In the genomic region with DNA sequence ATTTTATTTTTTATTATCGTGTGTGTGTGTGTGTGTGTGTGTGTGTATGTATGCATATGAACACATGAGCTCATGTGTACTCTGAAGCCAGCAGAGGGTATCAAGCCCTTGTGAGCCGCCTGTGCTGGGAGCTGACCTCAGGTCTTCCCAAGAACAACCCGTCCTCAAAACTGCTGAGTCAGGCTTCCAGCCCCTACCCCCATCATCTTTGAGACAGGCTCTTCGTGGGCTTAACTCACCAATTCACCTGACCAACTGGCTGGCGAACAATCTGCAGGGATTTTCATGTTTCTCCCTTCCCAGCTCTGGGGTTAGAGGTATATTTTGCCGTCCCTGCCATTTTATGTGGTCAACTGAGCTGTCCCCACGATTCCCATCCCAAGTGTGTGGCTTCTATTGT, we compare ENCODE assay signal across 22 mouse cellular contexts.
DNase-seq lines count a peak whose midpoint lies in the region; TF ChIP-seq lines count a peak whose summit lies in the region.
"Had no signal": no experiment of that assay in that cellular context is flagged by ENCODE, and none has a peak within 500 bp of the region (broad histone marks: within the 10 kb centered on the region; RNA-seq: fewer than 3 reads in every experiment).

No protein-coding gene starts in this region.

- TF ChIP-seq RAD21 in CH12.LX (IDR thresholded peaks at IDR 0.05; ENCODE audit: low read depth, low read length) (no peak), MEL (IDR thresholded peaks at IDR 0.05; ENCODE audit: low read depth, low read length) (no peak)

- no peaks in the 10 kb centered on the region for H3K79me2 ChIP-seq in CH12.LX (replicated peaks; ENCODE audit: control insufficient read depth, extremely low read depth, insufficient read depth, poor library complexity, severe bottlenecking)
- no peaks in the 10 kb centered on the region for H3K79me2 ChIP-seq in MEL (ENCODE audit: control insufficient read depth, insufficient read depth, low read length, poor library complexity)

- H3K9ac ChIP-seq in CH12.LX (ENCODE audit: insufficient read depth, low read depth): no peak overlapping the region
- no peak overlapping the region for H3K9ac ChIP-seq in MEL (ENCODE audit: control insufficient read depth, low read depth, low read length, poor library complexity, severe bottlenecking)
- H3K9ac ChIP-seq: embryonic facial prominence, embryonic 13.5 days; embryonic facial prominence, embryonic 15.5 days; forebrain, embryonic 12.5 days had no signal

- TF ChIP-seq POLR2A in CH12.LX (IDR thresholded peaks at IDR 0.05; ENCODE audit: low read depth, low read length) (no peak), MEL (IDR thresholded peaks at IDR 0.05; ENCODE audit: control insufficient read depth in 1 of 2, insufficient read depth in 1 of 2, low read depth in 1 of 2, low read length in 2 of 2, poor library complexity in 1 of 2) (no peak)

- dilution Hi-C loops in CH12.LX (cut with MboI; ENCODE audit: extremely low pct_ligation_motif_present, extremely low pct_unique_long_range_greater_than_20kb, low sequenced_read_pairs): no loop called here

- H3K36me3 ChIP-seq in heart, embryonic 10.5 days: no peaks in the 10 kb centered on the region
- H3K36me3 ChIP-seq in CH12.LX (replicated peaks in 1 of 2; ENCODE audit: control insufficient read depth in 1 of 2, insufficient read depth in 1 of 2, low read length in 1 of 2): no peaks in the 10 kb centered on the region
- no peaks in the 10 kb centered on the region; a peak in 1 of 4 replicates for H3K36me3 ChIP-seq in MEL (ENCODE audit: control insufficient read depth in 1 of 2, insufficient read depth in 2 of 2, low read length in 2 of 2)
- H3K36me3 ChIP-seq: embryonic facial prominence, embryonic 13.5 days; embryonic facial prominence, embryonic 15.5 days; forebrain, embryonic 10.5 days; forebrain, embryonic 12.5 days; G1E had no signal

- H3K27me3 ChIP-seq in heart, embryonic 10.5 days (ENCODE audit: insufficient read depth, poor library complexity, severe bottlenecking): no peaks in the 10 kb centered on the region
- H3K27me3 ChIP-seq in CH12.LX (replicated peaks): no peaks in the 10 kb centered on the region
- H3K27me3 ChIP-seq in MEL (ENCODE audit: control insufficient read depth in 1 of 2, insufficient read depth in 2 of 2, low read length in 2 of 2): no peaks in the 10 kb centered on the region
- H3K27me3 ChIP-seq: embryonic facial prominence, embryonic 13.5 days; embryonic facial prominence, embryonic 15.5 days; forebrain, embryonic 12.5 days had no signal

- TF ChIP-seq EP300 in CH12.LX (IDR thresholded peaks at IDR 0.05; ENCODE audit: low read length): no peak
- no peak for TF ChIP-seq EP300 in MEL (IDR thresholded peaks at IDR 0.05; ENCODE audit: low read depth in 1 of 2, low read length in 2 of 2)

- no peak overlapping the region for H3K4me2 ChIP-seq in CH12.LX (ENCODE audit: insufficient read depth, low read depth, poor library complexity, severe bottlenecking)
- H3K4me2 ChIP-seq: embryonic facial prominence, embryonic 13.5 days; embryonic facial prominence, embryonic 15.5 days; forebrain, embryonic 12.5 days had no signal

- H3K4me1 ChIP-seq in heart, embryonic 10.5 days: no peaks in the 10 kb centered on the region
- H3K4me1 ChIP-seq in CH12.LX (ENCODE audit: control insufficient read depth in 1 of 2, insufficient read depth in 2 of 2) (no peaks in the 10 kb centered on the region), MEL (ENCODE audit: control insufficient read depth in 1 of 2, insufficient read depth in 2 of 2, low read length in 2 of 2) (no peaks in the 10 kb centered on the region; a peak in 1 of 4 replicates)
- H3K4me1 ChIP-seq: embryonic facial prominence, embryonic 13.5 days; embryonic facial prominence, embryonic 15.5 days; forebrain, embryonic 10.5 days; forebrain, embryonic 12.5 days had no signal

- DNase-seq in heart, adult 11 months: peak; percentile 56
- no peak for DNase-seq in heart, embryonic 10.5 days (ENCODE audit: low spot score)
- no peak for DNase-seq in CH12.LX (ENCODE audit: extremely low read depth)
- no peak for DNase-seq in MEL (ENCODE audit: low read depth, low spot score)
- no peak for DNase-seq in thymus, postnatal 14 days
- no peak for DNase-seq in lung, postnatal 14 days
- DNase-seq: adrenal gland, adult 8-10 months; adrenal gland, postnatal 14 days; adrenal gland, postnatal 36 days; B cell, adult 2 months; cerebellum, adult 11-12 months; cerebellum, adult 2 months; cerebellum, adult 9-10 months; cerebellum, postnatal 10 days; cerebellum, postnatal 36 days; embryo, embryonic 11 days had no signal

- WGBS in heart, embryonic 10.5 days: 84% methylated on average over 7 of the region's 7 CpGs

- no peaks in the 10 kb centered on the region for H3K9me3 ChIP-seq in heart, embryonic 10.5 days
- H3K9me3 ChIP-seq in CH12.LX (replicated peaks; ENCODE audit: low read length) (no peaks in the 10 kb centered on the region), MEL (replicated peaks; ENCODE audit: insufficient read depth, low read length) (no peaks in the 10 kb centered on the region)
- H3K9me3 ChIP-seq: embryonic facial prominence, embryonic 13.5 days; embryonic facial prominence, embryonic 15.5 days; forebrain, embryonic 10.5 days; forebrain, embryonic 12.5 days; G1E had no signal

- in situ Hi-C loops in CH12.LX (cut with MboI; ENCODE audit: low pct_ligation_motif_present, low pct_unique_long_range_greater_than_20kb, low sequenced_read_pairs): no loop called here

- TF ChIP-seq CTCF in CH12.LX (conservative IDR thresholded peaks at IDR 0.05 in 1 of 2, IDR thresholded peaks at IDR 0.05 in 1 of 2; ENCODE audit: low read depth in 2 of 2, low read length in 2 of 2) (no peak), MEL (IDR thresholded peaks at IDR 0.05 in 2 of 3, conservative IDR thresholded peaks at IDR 0.05 in 1 of 3; ENCODE audit: control insufficient read depth in 1 of 3, insufficient read depth in 1 of 3, low read depth in 2 of 3, low read length in 3 of 3, poor library complexity in 1 of 3, severe bottlenecking in 1 of 3) (no peak)

- no peak overlapping the region for H3K27ac ChIP-seq in heart, embryonic 10.5 days
- no peak overlapping the region for H3K27ac ChIP-seq in CH12.LX (ENCODE audit: insufficient read depth, low read depth)
- H3K27ac ChIP-seq in MEL (ENCODE audit: control insufficient read depth, low read depth, low read length): no peak overlapping the region
- H3K27ac ChIP-seq: embryonic facial prominence, embryonic 13.5 days; embryonic facial prominence, embryonic 15.5 days; forebrain, embryonic 10.5 days; forebrain, embryonic 12.5 days had no signal

- H3K4me3 ChIP-seq in heart, embryonic 10.5 days: no peak overlapping the region
- H3K4me3 ChIP-seq in CH12.LX (replicated peaks in 1 of 3; ENCODE audit: low read depth in 2 of 3, low read length in 2 of 3, poor library complexity in 1 of 3) (no peak overlapping the region), MEL (ENCODE audit: control insufficient read depth in 1 of 2, insufficient read depth in 1 of 2, low read depth in 2 of 2, low read length in 2 of 2) (no peak overlapping the region)
- H3K4me3 ChIP-seq: embryonic facial prominence, embryonic 13.5 days; embryonic facial prominence, embryonic 15.5 days; erythroblast, embryonic 14.5 days; forebrain, embryonic 10.5 days; forebrain, embryonic 12.5 days had no signal

TF ChIP-seq in CH12.LX, 34 proteins besides CTCF, POLR2A, EP300 and RAD21:
- TF ChIP-seq NRF1 (IDR thresholded peaks at IDR 0.05; ENCODE audit: low read depth, low read length): no peak
- no peak for TF ChIP-seq GABPA (IDR thresholded peaks at IDR 0.05; ENCODE audit: insufficient replicate concordance, low read depth, low read length)
- TF ChIP-seq MYC (IDR thresholded peaks at IDR 0.05; ENCODE audit: low read depth, low read length): no peak
- 0 out of 2 replicates have a peak, but pooled peaks have one; percentile 62 for TF ChIP-seq MAFK (IDR thresholded peaks at IDR 0.05; ENCODE audit: insufficient replicate concordance, low read length)
- TF ChIP-seq MAX (IDR thresholded peaks at IDR 0.05; ENCODE audit: low read length): no peak
- no peak for TF ChIP-seq CHD2 (IDR thresholded peaks at IDR 0.05; ENCODE audit: low read length)
TF ChIP-seq in CH12.LX: peak in this region for 1.

TF ChIP-seq in MEL, 35 proteins besides CTCF, POLR2A, EP300 and RAD21:
- no peak for TF ChIP-seq USF2 (IDR thresholded peaks at IDR 0.05; ENCODE audit: borderline replicate concordance in 1 of 2, insufficient read depth in 1 of 2, low read depth in 1 of 2, low read length in 2 of 2)
- peak; percentile 27; the same call in 1 of the 2 replicates for TF ChIP-seq MAFK (IDR thresholded peaks at IDR 0.05; ENCODE audit: borderline replicate concordance, low read depth, low read length)
- TF ChIP-seq CHD1 (IDR thresholded peaks at IDR 0.05; ENCODE audit: low read depth, low read length): no peak
- TF ChIP-seq GATA1 (IDR thresholded peaks at IDR 0.05; ENCODE audit: low read depth, low read length): no peak
